Mouse (Mus musculus): ENCODE results near the gene Cabcoco1. TPM values are rescaled to one million over a fixed set of nuclear protein-coding genes. Genes with fewer than 3 reads are reported as not detected.

Gene Cabcoco1
- polyA plus RNA-seq, 1 experiment, result 59.1 TPM

- no peak overlapping the region for H3K27ac ChIP-seq (ENCODE audit: control insufficient read depth, insufficient read depth, low read depth, low read length)
- no peak for TF ChIP-seq POLR2A (IDR thresholded peaks at IDR 0.05; ENCODE audit: control insufficient read depth, low read depth, low read length)
- TF ChIP-seq CTCF (IDR thresholded peaks at IDR 0.05; ENCODE audit: control insufficient read depth, insufficient read depth, insufficient replicate concordance, low read depth, low read length), result peak; percentile 71; the same call in 1 of the 2 replicates
- no peaks in the 10 kb centered on the region for H3K4me1 ChIP-seq (ENCODE audit: control insufficient read depth, insufficient read depth, low read length)
- H3K36me3 ChIP-seq (ENCODE audit: control insufficient read depth, insufficient read depth, low read length), result peaks cover 1% of the 10 kb centered on the region; the same call in 1 of the 2 replicates
- no peaks in the 10 kb centered on the region for H3K27me3 ChIP-seq (ENCODE audit: control insufficient read depth, insufficient read depth, low read length)
- H3K4me3 ChIP-seq (ENCODE audit: control insufficient read depth, low read depth, low read length), result no peak overlapping the region
These were observed 35.5 kb downstream of the Cabcoco1 start for GRCm38 (mm10) chr10:68506242-68506641.

DNA sequence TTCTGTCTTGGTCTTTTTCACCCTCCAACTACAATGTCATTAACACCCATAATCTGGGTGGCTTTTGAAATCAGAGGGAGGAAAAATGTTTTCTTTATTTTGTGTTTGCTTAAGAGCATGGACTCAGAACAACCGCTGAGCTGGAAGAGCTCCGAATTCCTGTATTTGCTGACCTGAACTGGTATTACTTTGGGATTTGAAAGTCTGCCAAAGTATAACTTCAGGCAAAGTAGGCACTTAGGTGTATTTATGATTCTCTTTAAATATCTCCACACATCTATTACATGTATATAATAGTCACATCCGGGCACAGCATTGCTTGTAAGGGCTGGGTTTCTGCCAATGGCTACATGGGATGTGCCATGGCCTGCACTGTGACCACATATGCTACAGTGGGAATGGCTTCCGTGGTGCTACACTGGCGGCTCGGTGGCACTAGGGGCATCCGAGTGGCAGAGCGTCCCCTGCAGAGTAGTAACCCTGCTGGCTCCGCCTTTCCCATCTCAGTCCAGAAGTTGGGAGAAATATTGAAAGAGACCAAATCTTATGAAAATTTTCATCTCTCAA, 37.0 kb downstream of the Cabcoco1 start:
- no peak overlapping the region for H3K4me3 ChIP-seq (ENCODE audit: control insufficient read depth, low read depth, low read length)
- no peaks in the 10 kb centered on the region for H3K4me1 ChIP-seq (ENCODE audit: control insufficient read depth, insufficient read depth, low read length)
- no peak overlapping the region for H3K27ac ChIP-seq (ENCODE audit: control insufficient read depth, insufficient read depth, low read depth, low read length)
- TF ChIP-seq POLR2A (IDR thresholded peaks at IDR 0.05; ENCODE audit: control insufficient read depth, low read depth, low read length) (no peak), CTCF (IDR thresholded peaks at IDR 0.05; ENCODE audit: control insufficient read depth, insufficient read depth, insufficient replicate concordance, low read depth, low read length) (no peak)
- peaks cover 1% of the 10 kb centered on the region; the same call in 1 of the 2 replicates for H3K36me3 ChIP-seq (ENCODE audit: control insufficient read depth, insufficient read depth, low read length)
- H3K27me3 ChIP-seq (ENCODE audit: control insufficient read depth, insufficient read depth, low read length), result no peaks in the 10 kb centered on the region

GRCm38 (mm10) chr10:68501067-68501466, 40.6 kb downstream of the Cabcoco1 start:
- no peak for TF ChIP-seq CTCF (IDR thresholded peaks at IDR 0.05; ENCODE audit: control insufficient read depth, insufficient read depth, insufficient replicate concordance, low read depth, low read length)
- TF ChIP-seq POLR2A (IDR thresholded peaks at IDR 0.05; ENCODE audit: control insufficient read depth, low read depth, low read length), result no peak
- no peak overlapping the region for H3K27ac ChIP-seq (ENCODE audit: control insufficient read depth, insufficient read depth, low read depth, low read length)
- no peak overlapping the region for H3K4me3 ChIP-seq (ENCODE audit: control insufficient read depth, low read depth, low read length)
- no peaks in the 10 kb centered on the region for H3K4me1 ChIP-seq (ENCODE audit: control insufficient read depth, insufficient read depth, low read length)
- peaks cover 1% of the 10 kb centered on the region; the same call in 1 of the 2 replicates for H3K36me3 ChIP-seq (ENCODE audit: control insufficient read depth, insufficient read depth, low read length)
- H3K27me3 ChIP-seq (ENCODE audit: control insufficient read depth, insufficient read depth, low read length), result no peaks in the 10 kb centered on the region

DNA sequence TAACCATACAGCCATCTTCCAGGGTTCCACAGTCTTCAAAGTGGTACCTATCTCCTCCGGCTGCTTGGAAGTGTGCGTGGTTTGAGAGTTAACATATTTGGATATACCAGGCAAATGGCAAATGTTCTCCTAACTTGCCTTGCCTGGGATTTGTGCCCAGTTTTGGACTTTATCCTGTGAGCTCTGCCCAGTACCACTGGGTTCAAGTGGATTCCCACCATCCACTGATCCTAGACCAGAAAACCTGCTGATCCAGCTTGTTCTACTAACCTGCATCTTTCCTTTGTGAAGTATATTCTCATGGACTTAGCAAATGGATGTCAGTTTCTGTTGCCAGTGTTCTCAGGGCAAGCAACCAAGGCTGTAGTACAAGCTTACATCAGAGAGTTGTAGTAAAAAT, 46.5 kb downstream of the Cabcoco1 start:
- H3K36me3 ChIP-seq (ENCODE audit: control insufficient read depth, insufficient read depth, low read length), result no peaks in the 10 kb centered on the region
- H3K27ac ChIP-seq (ENCODE audit: control insufficient read depth, insufficient read depth, low read depth, low read length), result no peak overlapping the region
- H3K4me1 ChIP-seq (ENCODE audit: control insufficient read depth, insufficient read depth, low read length), result no peaks in the 10 kb centered on the region
- TF ChIP-seq POLR2A (IDR thresholded peaks at IDR 0.05; ENCODE audit: control insufficient read depth, low read depth, low read length) (no peak), CTCF (IDR thresholded peaks at IDR 0.05; ENCODE audit: control insufficient read depth, insufficient read depth, insufficient replicate concordance, low read depth, low read length) (no peak)
- H3K27me3 ChIP-seq (ENCODE audit: control insufficient read depth, insufficient read depth, low read length), result no peaks in the 10 kb centered on the region
- H3K4me3 ChIP-seq (ENCODE audit: control insufficient read depth, low read depth, low read length), result no peak overlapping the region

- TF ChIP-seq POLR2A (IDR thresholded peaks at IDR 0.05; ENCODE audit: control insufficient read depth, low read depth, low read length), result no peak
- TF ChIP-seq CTCF (IDR thresholded peaks at IDR 0.05; ENCODE audit: control insufficient read depth, insufficient read depth, insufficient replicate concordance, low read depth, low read length), result no peak
- Histone ChIP-seq H3K27me3 (ENCODE audit: control insufficient read depth, insufficient read depth, low read length) (no peaks in the 10 kb centered on the region), H3K36me3 (ENCODE audit: control insufficient read depth, insufficient read depth, low read length) (no peaks in the 10 kb centered on the region), H3K4me1 (ENCODE audit: control insufficient read depth, insufficient read depth, low read length) (no peaks in the 10 kb centered on the region), H3K27ac (ENCODE audit: control insufficient read depth, insufficient read depth, low read depth, low read length) (no peak overlapping the region), H3K4me3 (ENCODE audit: control insufficient read depth, low read depth, low read length) (no peak overlapping the region)
These were observed 50.1 kb downstream of the Cabcoco1 start for GRCm38 (mm10) chr10:68491557-68491956.

DNA sequence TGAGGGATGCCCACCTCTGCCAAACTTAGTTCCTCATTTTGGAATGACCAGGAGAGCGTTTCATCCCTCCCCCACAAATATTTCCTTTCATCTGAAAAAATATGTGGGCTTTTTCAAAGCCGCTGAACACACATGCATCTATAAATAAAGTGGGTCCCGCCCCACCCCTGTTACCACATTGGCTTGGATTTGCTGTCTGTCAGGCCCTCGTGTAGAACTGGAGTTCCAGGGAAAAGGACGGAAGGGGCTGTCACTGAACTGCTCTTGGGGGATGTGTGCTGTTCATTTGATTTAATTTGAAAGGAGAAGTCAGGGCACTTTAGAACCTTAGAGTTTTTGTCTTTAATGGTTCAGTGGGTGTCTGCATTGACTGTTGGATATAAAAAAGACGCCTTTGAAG, 50.9 kb downstream of the Cabcoco1 start:
- Histone ChIP-seq H3K4me1 (ENCODE audit: control insufficient read depth, insufficient read depth, low read length) (no peaks in the 10 kb centered on the region), H3K27ac (ENCODE audit: control insufficient read depth, insufficient read depth, low read depth, low read length) (no peak overlapping the region), H3K36me3 (ENCODE audit: control insufficient read depth, insufficient read depth, low read length) (no peaks in the 10 kb centered on the region), H3K27me3 (ENCODE audit: control insufficient read depth, insufficient read depth, low read length) (no peaks in the 10 kb centered on the region), H3K4me3 (ENCODE audit: control insufficient read depth, low read depth, low read length) (no peak overlapping the region)
- TF ChIP-seq CTCF (IDR thresholded peaks at IDR 0.05; ENCODE audit: control insufficient read depth, insufficient read depth, insufficient replicate concordance, low read depth, low read length) (no peak), POLR2A (IDR thresholded peaks at IDR 0.05; ENCODE audit: control insufficient read depth, low read depth, low read length) (no peak)

GRCm38 (mm10) chr10:68472799-68473198, 68.9 kb downstream of the Cabcoco1 start:
- Histone ChIP-seq H3K27ac (ENCODE audit: control insufficient read depth, insufficient read depth, low read depth, low read length) (no peak overlapping the region), H3K36me3 (ENCODE audit: control insufficient read depth, insufficient read depth, low read length) (no peaks in the 10 kb centered on the region), H3K4me3 (ENCODE audit: control insufficient read depth, low read depth, low read length) (no peak overlapping the region), H3K4me1 (ENCODE audit: control insufficient read depth, insufficient read depth, low read length) (no peaks in the 10 kb centered on the region), H3K27me3 (ENCODE audit: control insufficient read depth, insufficient read depth, low read length) (no peaks in the 10 kb centered on the region)
- TF ChIP-seq POLR2A (IDR thresholded peaks at IDR 0.05; ENCODE audit: control insufficient read depth, low read depth, low read length) (no peak), CTCF (IDR thresholded peaks at IDR 0.05; ENCODE audit: control insufficient read depth, insufficient read depth, insufficient replicate concordance, low read depth, low read length) (no peak)
